Mouse (Mus musculus) ovary, adult 18-20 months (tissue): ENCODE results near the gene Col25a1.

ENCODE experiments used
- DNase-seq: peaks from one replicate; pipeline ENCODE4 v3.0.0; 2022; ENCODE audit warnings: low spot score, mixed read lengths

Gene Col25a1

DNA sequence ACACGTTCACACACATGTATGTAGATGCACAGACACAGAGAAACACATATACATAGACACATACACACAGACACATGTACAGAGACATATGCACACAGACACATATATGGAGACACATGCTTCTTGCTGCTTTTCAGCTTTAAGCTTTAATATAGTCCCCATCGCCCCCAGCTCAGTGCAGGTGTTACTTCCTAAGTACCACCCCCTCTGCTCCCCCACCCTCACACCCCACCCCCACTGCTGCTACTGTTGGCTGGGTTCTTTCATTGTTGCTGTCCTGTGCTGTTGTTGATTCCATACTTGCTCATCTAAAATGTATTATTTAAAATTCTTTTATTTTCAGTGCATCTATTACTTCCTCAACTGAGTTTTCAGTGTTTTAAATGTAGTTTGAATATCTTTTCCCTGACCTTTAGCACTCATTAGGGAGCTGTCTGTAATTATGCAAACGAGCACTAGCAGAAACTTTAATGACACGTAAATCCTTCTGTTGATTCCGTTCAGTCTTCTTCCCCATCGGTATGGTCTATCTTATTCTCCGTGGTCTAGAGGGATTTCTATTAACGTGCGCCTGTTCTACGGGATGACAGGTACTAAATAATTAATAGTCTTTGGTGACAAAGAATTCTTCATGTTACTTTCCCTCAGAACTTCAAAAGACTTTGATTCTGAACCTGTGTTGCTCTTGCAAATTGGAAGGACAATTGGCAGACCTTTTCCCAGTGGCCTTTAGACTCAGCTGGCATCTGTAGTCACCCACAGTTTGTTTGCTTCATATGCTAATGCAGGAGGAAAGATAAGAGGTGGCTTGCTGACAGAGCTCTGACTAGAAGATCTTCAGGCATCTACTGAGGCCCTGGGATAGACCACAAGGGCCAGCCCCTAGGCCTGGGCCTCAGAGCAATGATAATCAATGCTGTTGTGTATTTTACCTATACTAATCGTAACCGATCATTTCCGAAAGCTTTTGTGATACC, 196.0 kb downstream of the Col25a1 start:
- DNase-seq, result no peak

DNA sequence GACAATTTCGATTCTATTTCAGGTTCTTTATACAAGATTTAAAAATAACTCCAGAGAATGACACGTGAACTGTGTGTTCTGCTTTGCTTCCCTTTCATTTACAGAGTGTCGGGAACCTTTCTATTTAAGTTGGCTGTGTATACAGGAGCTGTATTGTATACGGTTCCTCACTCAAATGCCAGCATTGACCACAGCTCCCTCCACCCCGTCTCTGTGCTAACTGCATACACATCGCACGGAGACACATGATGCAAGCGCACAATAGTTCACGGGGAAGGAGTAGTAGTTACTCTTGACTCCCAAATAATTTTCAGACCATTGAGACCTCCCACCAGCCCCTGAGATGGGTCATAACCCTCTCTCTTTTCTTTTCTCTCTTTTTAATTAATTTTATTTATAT, 197.6 kb downstream of the Col25a1 start:
- DNase-seq, result no peak

DNA sequence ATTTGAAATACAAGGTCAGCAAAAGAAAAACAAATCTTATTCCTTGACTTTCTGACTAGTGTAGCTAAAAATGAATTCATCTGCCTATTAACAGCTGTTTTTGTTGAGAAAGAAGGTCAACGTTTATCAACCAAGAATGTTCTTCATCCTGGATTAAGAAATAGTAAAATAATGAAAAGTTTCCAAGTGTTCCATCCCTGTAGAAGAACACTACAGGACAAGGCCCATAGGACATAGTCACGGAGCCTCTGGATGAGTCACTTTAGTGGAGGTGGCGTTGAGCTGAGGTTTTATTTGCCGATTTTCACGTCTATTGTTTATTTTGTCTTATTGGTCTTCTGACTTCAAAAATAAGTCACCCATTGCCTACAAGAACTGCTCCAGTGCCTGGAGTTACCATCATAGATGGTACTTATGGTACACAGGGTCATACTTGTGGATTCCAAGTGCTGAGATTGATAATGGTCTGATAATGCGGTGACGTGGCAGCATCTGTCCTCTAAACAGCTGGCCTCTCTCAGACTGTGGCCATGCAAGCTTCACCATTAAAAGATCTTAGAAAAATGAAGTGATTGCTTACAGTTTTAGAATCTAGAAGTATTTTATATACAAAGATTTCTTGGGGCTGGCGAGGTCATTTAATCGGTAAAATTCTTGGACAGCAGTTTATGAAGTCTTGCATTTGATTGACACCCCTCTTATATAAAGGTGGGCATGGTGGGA, 198.7 kb downstream of the Col25a1 start:
- no peak for DNase-seq

DNA sequence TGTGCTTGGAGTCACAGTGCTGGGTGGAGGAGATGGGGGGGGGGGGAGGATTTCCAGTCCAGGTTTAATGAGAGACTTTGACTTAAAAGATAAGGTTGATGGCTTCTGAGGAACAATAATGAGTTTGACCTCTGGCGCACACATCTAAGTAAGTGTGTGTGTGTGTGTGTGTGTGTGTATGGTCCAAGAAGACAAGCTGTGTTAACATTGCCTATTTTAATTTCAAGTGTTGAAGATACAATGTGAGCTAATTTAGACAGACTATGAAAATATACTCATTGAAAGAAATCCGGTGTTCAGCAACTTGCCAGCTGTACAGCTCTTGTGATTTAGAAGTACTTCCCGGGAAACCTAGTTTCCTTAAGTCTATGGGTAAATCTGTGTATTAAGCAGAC, 199.3 kb downstream of the Col25a1 start:
- DNase-seq, result no peak

DNA sequence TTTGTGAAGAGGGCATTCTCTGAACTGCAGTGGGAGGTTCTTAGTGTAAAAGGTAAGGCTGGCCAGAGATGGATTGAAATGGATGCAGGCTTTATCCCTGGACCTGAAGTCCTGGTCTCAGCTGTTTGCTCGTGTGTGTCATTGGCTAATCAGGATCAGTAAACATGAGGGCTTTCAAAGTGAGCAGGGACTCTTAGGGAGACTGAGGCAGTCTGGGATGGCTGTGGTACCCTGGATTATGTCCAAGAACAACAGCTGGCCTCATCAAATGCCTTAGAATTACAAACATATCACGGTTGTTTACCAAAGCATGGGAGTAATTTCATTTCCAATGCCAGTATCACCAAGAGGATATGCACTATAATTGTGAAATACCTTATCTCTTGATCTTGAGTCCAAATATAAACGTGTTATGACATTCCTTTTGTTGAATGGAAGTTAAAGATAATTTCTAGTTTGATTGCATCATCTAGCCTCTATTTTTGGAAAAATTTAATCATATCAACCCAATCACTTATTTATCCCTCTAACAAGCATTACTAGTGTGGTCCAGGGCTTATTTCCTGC, 201.1 kb downstream of the Col25a1 start:
- DNase-seq, result no peak

DNA sequence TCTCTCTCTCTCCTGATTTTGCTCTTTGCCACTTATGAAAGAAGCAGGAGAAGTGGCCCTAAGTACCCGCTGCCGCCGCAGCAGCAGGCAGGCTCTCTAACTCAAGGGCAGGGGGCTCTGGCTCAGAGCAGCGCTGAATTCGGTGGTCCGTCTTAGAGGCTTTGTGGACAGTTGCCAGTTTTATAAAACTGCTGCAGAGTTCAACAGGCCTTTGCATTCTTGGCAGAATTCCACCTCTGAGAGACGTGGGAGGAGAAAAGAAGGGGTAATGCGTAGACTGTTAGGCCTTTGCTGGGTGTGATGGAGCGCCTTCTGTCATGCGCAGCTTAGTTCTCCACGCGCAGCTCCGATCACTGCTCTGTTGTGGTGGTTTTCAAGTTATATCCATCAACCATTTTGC, 206.6 kb downstream of the Col25a1 start:
- DNase-seq, result no peak

DNA sequence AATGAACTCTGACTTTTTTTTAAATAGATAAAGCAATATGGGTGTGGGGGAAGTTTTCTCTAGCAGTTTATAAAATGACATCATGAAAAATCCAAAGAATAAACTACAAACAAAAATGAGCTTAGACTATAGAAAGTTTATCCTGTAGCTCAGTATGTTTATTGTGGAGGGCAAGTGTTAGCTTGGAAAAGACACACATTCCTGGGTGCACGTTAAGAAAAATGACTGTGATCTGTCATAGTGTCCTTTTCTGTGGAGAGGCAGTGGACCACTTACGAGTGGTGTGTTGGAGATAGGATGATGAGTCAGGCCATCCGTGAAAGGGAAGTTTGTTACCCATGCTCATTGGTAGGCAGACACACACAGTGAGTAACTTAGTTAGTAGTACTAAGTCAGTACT, 207.1 kb downstream of the Col25a1 start:
- no peak for DNase-seq

DNA sequence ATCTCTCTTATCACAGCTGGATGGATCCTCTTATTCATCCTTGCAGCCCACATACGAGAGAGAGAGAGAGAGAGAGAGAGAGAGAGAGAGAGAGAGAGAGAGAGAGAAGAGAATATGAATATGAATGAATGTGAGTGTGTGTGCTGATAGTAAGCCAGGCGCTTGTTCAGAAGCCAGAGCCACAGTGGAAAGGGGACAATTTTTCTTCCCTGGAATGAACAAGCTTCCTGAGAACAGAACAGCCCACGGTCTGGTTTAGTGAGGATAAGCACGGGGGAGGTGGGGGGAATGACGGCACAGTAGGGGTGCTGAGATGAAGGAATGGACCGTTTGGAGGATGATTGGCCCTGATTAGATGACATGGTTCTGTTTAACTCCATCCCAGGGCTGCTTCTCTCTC, 218.9 kb downstream of the Col25a1 start:
- DNase-seq, result no peak

DNA sequence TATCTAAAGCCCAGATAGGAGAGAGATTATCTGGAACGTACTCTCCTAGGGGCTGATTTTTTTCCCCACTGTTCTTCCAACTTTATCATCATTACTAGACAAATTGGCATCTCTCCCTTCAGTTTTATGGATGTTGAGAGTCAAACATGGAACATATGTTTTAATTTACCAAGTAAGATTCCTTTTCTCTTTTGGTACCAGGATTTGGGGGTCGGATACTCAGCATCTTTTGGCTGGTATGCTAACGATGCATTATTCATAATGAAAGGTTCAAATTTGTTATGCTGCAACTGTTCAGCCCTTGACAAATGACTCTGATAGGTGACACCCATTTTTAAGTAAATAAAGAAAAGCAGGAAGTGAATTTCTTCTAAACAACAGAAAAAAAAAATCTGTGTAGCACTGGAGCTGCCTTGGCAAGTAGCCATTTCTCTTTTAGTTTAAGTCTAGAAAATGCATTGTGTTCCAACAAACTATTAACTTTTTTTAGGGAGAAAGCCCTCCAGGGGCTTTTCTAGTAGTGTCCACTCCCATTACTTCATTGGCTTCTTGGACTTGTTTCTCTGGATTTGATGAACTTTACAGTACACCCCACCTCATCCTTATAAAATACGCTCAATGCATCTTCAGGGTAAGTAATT, 223.2 kb downstream of the Col25a1 start:
- no peak for DNase-seq

DNA sequence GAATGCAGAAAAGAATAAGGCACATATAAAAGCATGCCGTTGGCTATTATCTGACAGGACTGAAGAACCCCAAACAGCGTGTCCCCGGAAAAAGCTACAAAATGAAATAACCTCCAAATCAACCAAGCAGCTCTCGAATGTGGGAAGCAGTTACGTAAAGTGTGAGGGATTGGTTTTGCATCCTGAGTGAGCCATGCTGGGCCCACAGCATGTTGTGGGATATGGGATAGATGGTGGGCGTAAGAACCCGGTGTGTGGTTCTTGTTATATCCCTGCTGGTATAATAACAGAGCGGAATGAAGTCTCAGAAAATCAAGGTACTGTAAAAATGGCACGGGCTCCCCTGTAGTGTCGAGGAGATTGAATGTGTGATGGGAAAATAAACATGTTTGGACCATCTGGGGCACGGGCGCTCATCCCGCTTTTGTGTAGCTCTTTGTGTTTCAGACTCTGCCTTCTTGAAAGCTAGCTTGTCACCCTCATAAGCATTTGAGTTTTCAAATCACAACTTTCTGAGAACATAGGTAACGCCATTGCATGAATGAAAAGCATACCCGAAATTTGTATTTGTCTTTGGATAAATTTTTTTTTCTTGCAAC, 225.4 kb downstream of the Col25a1 start:
- DNase-seq, result no peak

DNA sequence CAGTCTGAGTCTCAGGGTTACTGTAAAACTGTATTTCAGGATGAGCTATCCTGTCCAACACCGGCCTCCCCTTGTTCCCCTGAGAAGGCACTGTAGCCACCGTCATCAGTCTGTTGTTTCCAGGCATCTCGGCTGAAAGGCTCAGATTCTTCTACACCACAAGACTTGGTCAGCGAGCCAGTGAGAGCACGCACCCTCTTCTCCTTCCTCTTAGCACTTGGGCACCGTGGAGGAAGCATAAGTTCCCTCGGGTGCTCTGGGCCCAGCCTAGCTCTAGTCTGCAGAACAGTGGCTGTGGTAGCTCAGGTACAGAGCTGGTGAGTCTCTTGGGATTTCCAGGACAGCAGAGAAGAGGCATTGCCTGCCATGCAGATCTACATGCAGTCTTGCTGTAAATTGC, 229.5 kb downstream of the Col25a1 start:
- no peak for DNase-seq

DNA sequence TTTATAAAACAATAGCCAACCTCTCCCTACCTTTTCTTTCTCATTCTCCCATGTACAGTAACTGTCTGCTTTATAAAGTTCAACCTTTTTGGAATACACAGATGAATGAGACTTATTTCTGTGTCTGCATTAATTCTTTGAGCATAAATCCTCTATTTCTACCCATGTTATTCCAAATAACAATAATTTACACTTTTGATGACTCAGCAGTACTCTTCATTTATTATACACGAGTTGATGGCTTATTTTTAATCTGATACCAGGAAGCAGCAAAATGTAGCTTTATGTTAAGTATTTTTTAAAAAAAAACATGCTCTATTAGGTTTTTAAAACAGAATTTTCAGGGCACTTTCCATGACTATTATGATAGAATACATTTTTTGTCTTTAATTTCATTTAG, 230.6 kb downstream of the Col25a1 start:
- DNase-seq, result no peak

DNA sequence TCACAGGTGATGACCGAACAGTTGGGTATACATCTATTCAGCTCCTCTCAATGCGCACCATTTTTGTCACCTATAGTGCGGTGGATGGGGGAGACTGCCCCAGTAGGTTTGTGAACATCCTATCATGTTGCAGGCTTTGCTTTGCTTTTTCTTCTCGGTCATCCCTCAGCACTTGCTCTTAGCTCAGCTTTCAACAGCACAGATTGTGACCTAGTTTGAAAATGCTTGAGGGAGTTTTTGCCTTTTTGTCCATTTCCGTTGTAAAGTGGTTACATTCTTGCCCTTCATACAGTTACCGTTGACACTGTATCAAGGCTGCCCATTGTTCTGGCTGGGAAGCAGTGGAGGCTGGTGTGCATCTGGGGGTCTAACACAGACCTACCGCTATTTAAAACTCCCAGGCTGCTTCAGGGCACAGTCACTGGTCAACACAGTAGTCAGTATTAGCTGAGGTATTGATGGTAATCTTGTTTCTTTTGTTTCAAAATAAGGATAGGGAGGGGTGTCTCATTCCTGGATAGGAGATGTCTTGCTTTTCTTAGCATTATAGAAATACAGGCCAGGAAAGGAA, 231.6 kb downstream of the Col25a1 start:
- no peak for DNase-seq

DNA sequence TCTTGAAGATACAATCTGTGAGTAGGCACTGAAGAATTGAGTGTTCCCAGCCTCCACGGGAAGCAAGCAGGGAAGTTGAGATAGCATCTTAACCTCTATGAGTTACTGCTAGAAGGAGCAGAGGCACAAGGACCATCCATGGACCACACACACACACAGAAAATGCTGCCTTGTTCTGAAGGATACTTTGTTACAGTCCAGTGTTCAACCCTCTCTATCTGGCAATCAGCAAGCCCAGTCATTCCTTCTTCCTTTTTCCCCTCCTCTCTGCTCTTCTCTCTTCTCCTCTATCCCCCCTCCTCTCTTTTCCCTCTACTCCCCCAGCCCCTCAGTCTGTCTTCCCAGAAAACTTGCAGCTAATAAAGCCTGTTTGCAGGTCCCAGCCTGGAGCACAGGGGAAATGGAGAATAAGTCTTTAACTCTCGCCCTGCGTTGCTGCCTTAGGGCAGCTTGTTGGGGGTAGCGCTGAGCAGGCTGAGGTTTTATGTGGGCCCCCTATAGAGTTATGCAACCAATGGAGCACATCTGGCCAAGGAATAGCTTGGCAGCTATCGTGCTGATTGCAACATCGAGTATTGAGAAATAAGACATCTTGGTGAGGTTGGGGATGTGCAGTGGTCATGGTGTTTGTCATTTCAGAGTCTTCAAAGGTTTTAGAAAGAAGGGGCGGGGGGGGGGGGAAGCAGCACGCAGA, 235.8 kb downstream of the Col25a1 start:
- no peak for DNase-seq

DNA sequence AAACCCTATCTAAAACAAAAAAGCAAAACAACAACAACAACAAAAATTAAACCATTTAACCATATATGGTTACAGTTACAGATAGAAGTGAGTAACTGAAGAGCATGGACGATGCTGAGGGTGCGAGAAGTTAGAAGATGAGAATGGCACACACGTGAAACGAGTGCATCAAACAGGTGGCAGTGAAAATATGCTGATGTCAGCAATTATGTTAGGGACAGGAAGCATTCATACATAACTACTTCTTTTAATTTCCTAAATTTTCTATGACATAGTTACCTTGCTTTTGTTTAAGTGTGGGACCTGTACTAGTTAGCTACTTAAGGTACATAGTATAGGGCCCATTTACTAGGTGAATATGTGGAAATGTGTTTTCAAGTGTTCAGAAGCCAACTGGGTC, 237.1 kb downstream of the Col25a1 start:
- DNase-seq, result no peak

DNA sequence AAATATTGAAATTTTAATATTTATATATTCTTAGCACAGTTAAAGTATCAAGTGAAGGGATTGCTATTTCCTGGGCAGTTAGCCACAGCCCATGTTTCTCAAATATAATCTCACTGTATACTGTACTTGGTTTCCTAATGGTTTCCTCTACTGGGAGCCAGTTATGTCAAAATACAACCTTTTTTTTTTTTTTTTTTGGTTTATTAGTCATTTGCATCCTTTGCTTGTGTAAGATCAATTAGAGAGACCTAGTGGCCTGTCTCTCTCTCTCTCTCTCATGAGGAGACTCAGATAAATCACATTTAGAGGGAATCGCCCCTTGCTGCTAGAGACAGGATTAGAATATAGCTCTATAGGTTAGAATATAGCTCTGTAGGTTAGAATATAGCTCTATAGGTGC, 237.8 kb downstream of the Col25a1 start:
- no peak for DNase-seq

DNA sequence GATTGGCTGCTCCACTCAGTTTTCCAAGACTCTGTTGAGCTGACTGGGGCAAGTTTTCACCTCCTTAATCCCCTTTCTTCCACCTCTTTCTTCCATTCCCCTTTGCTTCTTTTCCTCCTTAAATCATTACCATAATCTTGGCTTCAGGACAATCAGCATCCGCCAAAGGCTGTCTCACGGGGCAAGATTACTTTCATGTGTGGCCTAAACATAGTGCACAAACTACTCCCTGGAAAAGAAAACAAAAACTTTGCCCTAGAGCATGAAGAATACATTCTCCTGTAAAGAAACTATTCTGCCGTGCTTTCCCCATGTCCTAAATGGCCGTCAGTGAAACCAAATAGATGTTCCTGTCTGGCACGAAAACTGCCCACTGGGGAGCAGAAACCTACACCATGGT, 238.9 kb downstream of the Col25a1 start:
- DNase-seq, result no peak

DNA sequence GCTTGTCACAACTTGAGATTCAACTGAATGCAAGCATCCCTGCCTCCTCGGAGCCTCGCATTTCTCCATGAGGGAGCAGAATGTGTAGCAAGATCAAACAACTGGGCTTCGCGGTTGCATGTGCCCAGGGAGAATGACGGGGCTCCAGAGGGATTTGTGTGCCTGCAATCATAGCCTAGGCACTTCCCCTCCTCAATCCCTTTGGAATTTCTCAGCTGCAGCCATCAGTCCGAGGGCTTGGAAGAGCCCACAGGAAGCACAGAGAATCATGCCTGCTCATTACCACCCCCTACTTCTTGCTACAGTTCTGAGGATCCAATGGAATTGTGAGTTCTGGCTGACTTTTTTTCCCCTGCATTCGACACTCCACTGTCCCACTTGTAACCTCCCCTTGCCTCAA, 241.8 kb downstream of the Col25a1 start:
- DNase-seq, result no peak

DNA sequence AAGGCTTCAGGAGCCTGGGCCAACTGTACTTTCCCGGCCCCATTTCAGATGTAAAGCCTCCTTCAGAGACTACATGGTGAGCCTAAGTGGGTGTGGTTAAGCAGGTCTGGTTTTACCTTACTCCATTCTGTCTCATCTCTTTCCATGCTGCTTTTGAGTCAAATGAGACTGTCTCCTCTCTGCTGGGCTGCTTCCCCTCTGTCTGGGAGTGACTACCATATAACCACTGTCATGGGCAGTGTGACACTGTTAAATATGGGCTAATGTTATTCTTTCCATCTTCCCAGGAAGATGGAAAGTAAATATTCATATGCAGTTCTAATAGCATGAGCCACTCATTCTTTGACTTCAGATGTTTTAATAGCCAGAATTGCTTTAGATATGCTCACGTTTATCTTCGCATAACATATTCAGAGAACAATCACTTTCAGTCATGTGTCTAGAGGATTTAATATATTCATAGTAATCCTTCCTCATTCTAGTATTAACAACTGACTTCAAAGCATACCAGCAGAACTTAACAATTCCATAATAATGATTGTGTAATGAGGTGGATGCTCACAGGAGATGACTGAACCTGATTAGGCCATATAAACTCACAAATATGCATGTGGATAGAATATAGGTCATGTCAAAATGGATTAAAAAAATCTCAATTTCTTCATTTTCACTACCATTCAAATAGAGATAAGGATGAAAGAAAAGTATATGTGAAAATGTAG, 243.5 kb downstream of the Col25a1 start:
- no peak for DNase-seq

DNA sequence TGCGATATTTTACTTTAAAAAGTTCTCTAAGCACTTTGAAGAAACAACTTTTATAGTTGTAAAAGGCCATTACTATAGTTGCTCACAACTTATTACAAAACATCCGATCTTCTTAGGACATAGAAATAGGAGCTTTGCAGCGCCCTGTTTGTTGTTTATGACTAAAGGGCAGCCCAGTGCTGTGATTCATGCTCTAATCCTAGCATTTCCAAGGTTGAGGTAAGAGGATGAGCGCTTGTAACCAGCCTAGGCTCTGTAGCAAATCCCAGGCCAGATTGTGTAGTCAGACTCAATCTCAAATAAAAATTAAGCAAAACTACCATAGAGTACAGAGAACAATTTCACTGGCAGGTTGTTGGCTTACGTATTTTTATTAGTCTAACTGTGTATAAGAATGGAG, 246.5 kb downstream of the Col25a1 start:
- DNase-seq, result no peak

DNA sequence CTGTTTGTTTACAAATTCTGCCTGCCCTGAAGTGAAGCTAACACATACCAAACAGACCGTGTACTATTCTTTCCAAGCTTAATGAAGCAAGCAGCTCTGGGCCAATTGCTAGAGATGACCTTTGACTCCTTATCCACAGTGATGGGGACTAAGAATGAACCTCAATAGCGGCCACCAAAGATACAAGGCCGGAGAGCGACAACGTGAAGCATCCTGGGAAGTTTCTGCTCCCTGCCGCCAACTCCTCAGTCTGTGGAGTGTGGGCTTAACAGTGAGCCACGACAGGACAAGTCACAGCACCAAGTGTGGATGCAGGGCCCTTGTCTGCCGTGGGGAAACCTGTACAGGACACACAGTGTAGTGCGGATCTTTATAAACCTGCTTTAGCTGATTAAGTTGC, 247.3 kb downstream of the Col25a1 start:
- DNase-seq, result no peak
